Mouse (Mus musculus) heart, embryonic 15.5 days (tissue): ENCODE results near the gene 4932438A13Rik. TPM values are rescaled to one million over a fixed set of nuclear protein-coding genes. Genes with fewer than 3 reads are reported as not detected.

Experiments
- ATAC-seq: fragments of 200-750 bp; cut with Nextera tagmentation; replicated peaks from 2 replicates; pipeline ENCODE4 v1.8.0; 2017; ENCODE audit warnings: low read depth, moderate TSS enrichment; ENCODE audit not compliant: insufficient number of reproducible peaks, insufficient read depth, low FRiP score
- H3K27ac ChIP-seq: fragments of 300-500 bp; sonication (generic); 2 replicates; pipeline ENCODE4 v1.5.1; 2015; ENCODE audit warnings: mild to moderate bottlenecking, inconsistent platforms
- H3K27me3 ChIP-seq: fragments of 300-500 bp; sonication (generic); 2 replicates; pipeline ENCODE4 v1.6.1; 2015; ENCODE audit warnings: inconsistent platforms
- H3K36me3 ChIP-seq: fragments of 300-500 bp; sonication (generic); 2 replicates; pipeline ENCODE4 v1.6.1; 2015; ENCODE audit warnings: mild to moderate bottlenecking, inconsistent platforms
- H3K4me1 ChIP-seq: fragments of 300-500 bp; sonication (generic); replicated peaks from 2 replicates; pipeline ENCODE4 v1.6.1; 2015; ENCODE audit warnings: inconsistent platforms
- H3K4me2 ChIP-seq: fragments of 300-500 bp; sonication (generic); 2 replicates; pipeline ENCODE4 v1.6.1; 2015; ENCODE audit warnings: inconsistent platforms, mild to moderate bottlenecking, moderate library complexity
- H3K4me3 ChIP-seq: fragments of 300-500 bp; sonication (generic); 2 replicates; pipeline ENCODE4 v1.5.1; 2015; ENCODE audit warnings: mild to moderate bottlenecking, inconsistent platforms
- H3K9ac ChIP-seq: fragments of 300-500 bp; sonication (generic); 2 replicates; pipeline ENCODE4 v1.6.1; 2015; ENCODE audit warnings: mild to moderate bottlenecking, inconsistent platforms
- H3K9me3 ChIP-seq: fragments of 300-500 bp; sonication (generic); replicated peaks from 2 replicates; pipeline ENCODE4 v1.6.1; 2016; ENCODE audit warnings: inconsistent platforms
- WGBS: fragments of 180-500 bp; shearing (Covaris S2); methylation state at CpG from one replicate; pipeline ENCODE4 v1.1.7; 2015; ENCODE audit warnings: mixed read lengths; 5-methylcytosine and 5-hydroxymethylcytosine counted together
- polyA plus RNA-seq: library from polyadenylated mRNA; unstranded; fragments of >200 nt; fragmentation: Nextera tagmentation; extraction: Ambion mirVana; gene quantifications from 2 replicates; pipeline ENCODE4 v1.2.1, GENCODE M21; 2015

Gene 4932438A13Rik
- polyA plus RNA-seq, 1 experiment from 2014 or later, result 27.7 TPM

- Histone ChIP-seq H3K27me3 (no peaks in the 10 kb centered on the region), H3K36me3 (peaks cover 7% of the 10 kb centered on the region; the same call in 1 of the 2 replicates), H3K9me3 (no peaks in the 10 kb centered on the region), H3K4me1 (0 out of 2 replicates have a peak, but pooled peaks cover 3% of the 10 kb centered on the region), H3K4me3 (no peak overlapping the region), H3K27ac (no peak overlapping the region), H3K9ac (no peak overlapping the region), H3K4me2 (no peak overlapping the region)
- 44% methylated on average over 5 of the region's 5 CpGs for WGBS
- no peak for ATAC-seq
These were observed 78.7 kb downstream of the 4932438A13Rik start for GRCm38 (mm10) chr3:36941572-36941971.

DNA sequence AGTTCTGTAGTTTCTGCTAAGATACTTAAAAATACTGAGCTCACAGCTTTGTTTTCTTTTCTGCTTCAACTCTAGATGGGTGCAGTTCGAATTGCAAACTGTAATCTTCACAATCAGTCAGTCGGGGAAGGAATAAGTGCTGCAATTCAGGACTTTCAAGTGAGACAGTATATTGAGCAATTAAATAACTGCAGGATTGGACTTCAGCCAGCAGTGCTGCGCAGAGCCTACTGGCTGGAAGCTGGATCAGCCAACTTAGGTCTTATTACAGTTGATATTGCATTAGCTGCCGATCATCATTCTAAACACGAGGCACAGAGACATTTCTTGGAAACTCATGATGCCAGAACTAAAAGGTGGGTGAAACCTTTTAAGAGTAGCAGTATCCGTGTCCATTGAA, 79.2 kb downstream of the 4932438A13Rik start:
- Histone ChIP-seq H3K4me3 (no peak overlapping the region), H3K9me3 (no peaks in the 10 kb centered on the region), H3K9ac (no peak overlapping the region), H3K27me3 (no peaks in the 10 kb centered on the region), H3K4me1 (0 out of 2 replicates have a peak, but pooled peaks cover 3% of the 10 kb centered on the region), H3K4me2 (no peak overlapping the region), H3K27ac (no peak overlapping the region), H3K36me3 (peaks cover 9% of the 10 kb centered on the region; the same call in 1 of the 2 replicates)
- ATAC-seq, result no peak
- WGBS, result 60% methylated on average over 6 of the region's 6 CpGs

DNA sequence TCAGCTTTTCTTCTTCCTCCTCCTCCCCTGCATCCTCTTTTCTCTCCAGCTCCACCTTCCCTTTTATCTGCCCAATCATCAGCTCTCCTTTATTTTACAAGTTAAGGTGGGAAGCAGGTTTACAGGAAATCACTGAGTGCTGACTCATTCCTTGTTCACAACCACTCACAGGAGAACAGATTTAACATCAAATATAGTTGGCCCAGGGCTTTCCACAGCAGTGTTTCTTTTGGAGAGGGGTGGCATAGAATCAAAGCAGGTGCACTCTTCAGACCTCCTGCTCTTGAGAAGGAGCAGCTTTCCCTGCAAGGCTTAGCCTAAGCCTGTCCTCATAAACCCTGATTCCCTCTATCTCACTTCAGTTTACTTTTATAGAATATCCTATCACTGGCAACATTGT, 80.8 kb downstream of the 4932438A13Rik start:
- Histone ChIP-seq H3K4me3 (no peak overlapping the region), H3K9ac (no peak overlapping the region)

GRCm38 (mm10) chr3:37037979-37038378, 175.1 kb downstream of the 4932438A13Rik start:
- Histone ChIP-seq H3K4me1 (no peaks in the 10 kb centered on the region), H3K4me3 (no peak overlapping the region), H3K36me3 (peaks cover 53% of the 10 kb centered on the region), H3K9ac (no peak overlapping the region), H3K4me2 (no peak overlapping the region), H3K9me3 (no peaks in the 10 kb centered on the region), H3K27me3 (no peaks in the 10 kb centered on the region), H3K27ac (no peak overlapping the region)
- whole genome bisulfite sequencing, result 93% methylated on average over 2 of the region's 2 CpGs
- ATAC-seq, result no peak

More for the DNA sequence above, 80.8 kb downstream of the 4932438A13Rik start:
- H3K9me3 ChIP-seq, result no peaks in the 10 kb centered on the region
- peaks cover 19% of the 10 kb centered on the region for H3K36me3 ChIP-seq
- ATAC-seq, result no peak
- H3K4me2 ChIP-seq, result no peak overlapping the region
- H3K27ac ChIP-seq, result no peak overlapping the region
- H3K27me3 ChIP-seq, result no peaks in the 10 kb centered on the region
- 0 out of 2 replicates have a peak, but pooled peaks cover 3% of the 10 kb centered on the region for H3K4me1 ChIP-seq

GRCm38 (mm10) chr3:37039811-37040210, 176.9 kb downstream of the 4932438A13Rik start:
- ATAC-seq, result no peak
- H3K9me3 ChIP-seq, result no peaks in the 10 kb centered on the region
- no peak overlapping the region for H3K27ac ChIP-seq
- H3K4me2 ChIP-seq, result no peak overlapping the region
- no peaks in the 10 kb centered on the region for H3K27me3 ChIP-seq
- no peak overlapping the region for H3K4me3 ChIP-seq
- peaks cover 65% of the 10 kb centered on the region for H3K36me3 ChIP-seq
- H3K9ac ChIP-seq, result no peak overlapping the region
- H3K4me1 ChIP-seq, result no peaks in the 10 kb centered on the region

- Histone ChIP-seq H3K4me1 (no peaks in the 10 kb centered on the region), H3K27me3 (no peaks in the 10 kb centered on the region), H3K9ac (no peak overlapping the region), H3K4me3 (no peak overlapping the region), H3K27ac (no peak overlapping the region), H3K36me3 (peaks cover 24% of the 10 kb centered on the region), H3K9me3 (no peaks in the 10 kb centered on the region), H3K4me2 (no peak overlapping the region)
- no peak for ATAC-seq
- whole genome bisulfite sequencing, result 96% methylated on average over 1 of the region's 1 CpGs
These were observed 188.6 kb downstream of the 4932438A13Rik start for GRCm38 (mm10) chr3:37051491-37051890.

- H3K4me3 ChIP-seq, result peak within 1 kb of the TSS; percentile 40
- H3K9me3 ChIP-seq, result peaks cover 13% of the 10 kb centered on the region; the same call in 1 of the 2 replicates
- no peak within 1 kb of the TSS for H3K9ac ChIP-seq
- 45% methylated on average over 39 of the region's 39 CpGs for WGBS
- no peaks in the 10 kb centered on the region; the same call in 1 of the 2 replicates for H3K4me1 ChIP-seq
- H3K36me3 ChIP-seq, result no peaks in the 10 kb centered on the region
- ATAC-seq, result no peak
- no peaks in the 10 kb centered on the region for H3K27me3 ChIP-seq
- H3K4me2 ChIP-seq, result peak within 1 kb of the TSS; percentile 62
- H3K27ac ChIP-seq, result no peak within 1 kb of the TSS
These were observed 200.5 kb downstream of the 4932438A13Rik start, which contains the start of gene Adad1 for GRCm38 (mm10) chr3:37063406-37063805. Gene Adad1, plus strand, starts transcription at chr3:37063527.

GRCm38 (mm10) chr3:37073211-37073610, 210.3 kb downstream of the 4932438A13Rik start:
- H3K9me3 ChIP-seq, result 0 out of 2 replicates have a peak, but pooled peaks cover 5% of the 10 kb centered on the region
- no peak for ATAC-seq
- no peak overlapping the region for H3K4me3 ChIP-seq
- no peaks in the 10 kb centered on the region for H3K36me3 ChIP-seq
- no peak overlapping the region for H3K27ac ChIP-seq
- H3K27me3 ChIP-seq, result no peaks in the 10 kb centered on the region
- no peak overlapping the region for H3K4me2 ChIP-seq
- no peak overlapping the region for H3K9ac ChIP-seq
- H3K4me1 ChIP-seq, result no peaks in the 10 kb centered on the region

DNA sequence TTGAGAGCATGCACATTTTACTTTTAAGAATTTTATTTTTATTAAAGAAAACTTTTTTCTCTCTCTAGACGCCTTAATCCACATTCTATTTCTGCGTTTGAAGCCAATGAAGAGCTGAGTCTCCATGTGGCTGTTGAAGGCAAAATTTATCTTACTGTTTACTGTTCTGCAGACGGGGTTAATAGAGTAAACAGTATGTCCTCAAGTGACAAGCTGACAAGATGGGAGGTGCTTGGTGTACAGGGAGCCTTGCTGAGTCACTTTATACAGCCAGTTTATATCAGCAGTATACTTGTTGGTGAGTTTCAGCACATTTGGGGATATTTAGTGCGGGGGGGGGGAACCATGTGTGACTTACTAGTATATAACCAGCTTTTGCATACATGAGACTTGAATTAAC, 222.0 kb downstream of the 4932438A13Rik start:
- Histone ChIP-seq H3K4me2 (no peak overlapping the region), H3K9me3 (no peaks in the 10 kb centered on the region), H3K27me3 (no peaks in the 10 kb centered on the region), H3K4me1 (no peaks in the 10 kb centered on the region), H3K36me3 (no peaks in the 10 kb centered on the region), H3K4me3 (no peak overlapping the region), H3K9ac (no peak overlapping the region), H3K27ac (no peak overlapping the region)
- ATAC-seq, result no peak
- WGBS, result 74% methylated on average over 4 of the region's 4 CpGs

- Histone ChIP-seq H3K9me3 (no peaks in the 10 kb centered on the region), H3K36me3 (no peaks in the 10 kb centered on the region), H3K4me3 (no peak overlapping the region), H3K4me2 (no peak overlapping the region), H3K27ac (no peak overlapping the region), H3K4me1 (no peaks in the 10 kb centered on the region), H3K27me3 (no peaks in the 10 kb centered on the region), H3K9ac (no peak overlapping the region)
- ATAC-seq, result no peak
These were observed 227.8 kb downstream of the 4932438A13Rik start for GRCm38 (mm10) chr3:37090721-37091120.
